Mouse (Mus musculus): ENCODE data around the gene Tpmt. TPM values are rescaled to one million over a fixed set of nuclear protein-coding genes. Genes with fewer than 3 reads are reported as not detected.

Tpmt gene
- polyA plus RNA-seq, 1 experiment from 2014 or later, result 15.9 TPM

DNA sequence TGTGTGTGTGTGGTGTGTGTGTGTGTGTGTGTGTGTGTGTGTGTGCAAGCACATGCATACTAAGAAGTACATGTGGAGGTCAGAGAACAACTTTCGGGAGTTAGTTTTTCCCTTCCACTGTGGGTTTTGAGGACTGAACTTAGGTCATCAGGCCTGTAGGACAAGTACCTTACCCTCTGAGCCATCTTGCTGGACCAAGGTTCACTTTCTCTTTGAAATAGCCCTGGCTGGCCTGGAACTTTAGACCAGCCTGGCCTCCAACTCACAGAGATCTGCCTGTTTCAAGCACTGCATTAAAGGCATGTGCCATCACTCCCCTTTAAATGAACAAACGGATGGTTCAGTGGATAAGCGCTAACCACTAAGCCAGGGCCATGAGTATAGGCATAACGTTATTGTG, 10.9 kb downstream of the Tpmt start:
- Histone ChIP-seq H3K4me2 (no peak overlapping the region), H3K9ac (ENCODE audit: low read depth, low read length) (no peak overlapping the region), H3K4me1 (replicated peaks; ENCODE audit: control insufficient read depth, insufficient read depth, low read length) (no peaks in the 10 kb centered on the region), H3K27ac (ENCODE audit: low read depth, low read length) (no peak overlapping the region), H3K9me3 (ENCODE audit: control insufficient read depth, low read length) (no peaks in the 10 kb centered on the region), H3K36me3 (ENCODE audit: control insufficient read depth, insufficient read depth, low read length) (no peaks in the 10 kb centered on the region), H3K4me3 (ENCODE audit: low read depth, low read length) (no peak overlapping the region), H3K27me3 (replicated peaks; ENCODE audit: control insufficient read depth, insufficient read depth, low read length) (no peaks in the 10 kb centered on the region)
- WGBS, result 86% methylated on average over 4 of the region's 4 CpGs
- no peak for ATAC-seq (replicated peaks; ENCODE audit: low FRiP score)
- no peak for DNase-seq (ENCODE audit: low spot score)

DNA sequence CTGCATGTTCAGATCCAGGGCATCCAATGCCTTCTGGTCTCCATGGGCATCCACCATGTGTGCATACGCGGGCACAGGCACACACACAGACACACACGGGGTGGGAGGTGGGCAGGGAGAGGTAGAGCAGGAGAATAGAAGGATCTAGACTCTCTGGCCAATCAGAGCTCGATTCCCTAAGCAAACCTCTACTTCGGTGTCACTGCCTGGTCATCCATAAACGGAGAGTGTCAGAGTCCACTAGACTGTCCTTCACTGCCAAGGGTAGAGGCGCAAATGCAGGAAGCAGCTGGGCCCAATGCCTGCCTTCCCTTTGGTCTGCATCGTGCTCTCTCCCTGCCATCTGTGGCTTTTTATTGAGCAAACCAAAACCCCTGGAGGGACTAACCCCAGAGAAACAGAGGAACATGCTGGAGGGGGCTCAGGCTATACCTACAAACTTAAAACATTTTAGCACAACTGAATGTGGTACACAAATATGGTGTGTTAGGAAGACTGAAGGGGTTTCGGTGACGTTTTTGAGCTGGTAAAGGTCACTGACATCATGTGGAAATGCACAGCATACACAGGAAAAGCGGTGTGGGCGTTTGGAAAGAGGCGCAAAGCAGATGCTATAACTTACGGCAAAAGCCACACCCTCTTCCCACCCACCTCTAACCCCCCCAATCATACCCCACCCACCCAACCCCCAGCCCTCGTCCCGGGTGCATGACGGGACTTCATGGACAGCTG, 14.0 kb downstream of the Tpmt start:
- ATAC-seq (replicated peaks; ENCODE audit: low FRiP score), result no peak
- WGBS, result 82% methylated on average over 17 of the region's 17 CpGs
- no peak overlapping the region for H3K9ac ChIP-seq (ENCODE audit: low read depth, low read length)

DNA sequence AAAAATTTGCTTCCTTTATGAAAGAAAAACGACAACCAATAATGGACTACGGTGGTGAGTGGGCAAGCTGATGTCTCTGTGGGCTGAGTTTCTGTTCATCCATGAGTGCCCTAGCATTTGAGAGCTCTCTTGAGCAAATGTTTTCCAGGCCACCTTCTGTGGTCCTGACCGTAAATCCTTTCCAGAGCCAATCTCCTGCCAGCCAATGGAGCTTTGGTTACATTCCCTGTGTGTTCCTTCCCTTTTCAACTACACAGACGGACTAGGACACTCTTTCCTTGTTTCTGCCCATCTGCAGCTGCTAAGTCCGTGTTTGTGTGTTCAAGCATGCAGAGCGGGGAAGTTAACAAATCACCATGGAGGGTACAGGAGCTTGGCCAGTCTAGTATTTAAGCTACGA, 23.7 kb downstream of the Tpmt start:
- no peaks in the 10 kb centered on the region for H3K4me1 ChIP-seq (replicated peaks; ENCODE audit: control insufficient read depth, insufficient read depth, low read length)
- no peaks in the 10 kb centered on the region for H3K9me3 ChIP-seq (ENCODE audit: control insufficient read depth, low read length)
- no peak overlapping the region for H3K4me2 ChIP-seq
- ATAC-seq (replicated peaks; ENCODE audit: low FRiP score) (no peak), DNase-seq (ENCODE audit: low spot score) (no peak)
- WGBS, result 81% methylated on average over 7 of the region's 7 CpGs
- no peaks in the 10 kb centered on the region for H3K36me3 ChIP-seq (ENCODE audit: control insufficient read depth, insufficient read depth, low read length)
- H3K4me3 ChIP-seq (ENCODE audit: low read depth, low read length), result no peak overlapping the region
- H3K27ac ChIP-seq (ENCODE audit: low read depth, low read length), result no peak overlapping the region
- no peak overlapping the region for H3K9ac ChIP-seq (ENCODE audit: low read depth, low read length)
- no peaks in the 10 kb centered on the region for H3K27me3 ChIP-seq (replicated peaks; ENCODE audit: control insufficient read depth, insufficient read depth, low read length)

More for the DNA sequence above, 14.0 kb downstream of the Tpmt start:
- H3K27me3 ChIP-seq (replicated peaks; ENCODE audit: control insufficient read depth, insufficient read depth, low read length), result no peaks in the 10 kb centered on the region
- no peaks in the 10 kb centered on the region for H3K4me1 ChIP-seq (replicated peaks; ENCODE audit: control insufficient read depth, insufficient read depth, low read length)
- no peaks in the 10 kb centered on the region for H3K9me3 ChIP-seq (ENCODE audit: control insufficient read depth, low read length)
- no peak overlapping the region for H3K4me3 ChIP-seq (ENCODE audit: low read depth, low read length)
- DNase-seq (ENCODE audit: low spot score), result no peak
- no peak overlapping the region for H3K27ac ChIP-seq (ENCODE audit: low read depth, low read length)
- no peaks in the 10 kb centered on the region for H3K36me3 ChIP-seq (ENCODE audit: control insufficient read depth, insufficient read depth, low read length)
- H3K4me2 ChIP-seq, result no peak overlapping the region

DNA sequence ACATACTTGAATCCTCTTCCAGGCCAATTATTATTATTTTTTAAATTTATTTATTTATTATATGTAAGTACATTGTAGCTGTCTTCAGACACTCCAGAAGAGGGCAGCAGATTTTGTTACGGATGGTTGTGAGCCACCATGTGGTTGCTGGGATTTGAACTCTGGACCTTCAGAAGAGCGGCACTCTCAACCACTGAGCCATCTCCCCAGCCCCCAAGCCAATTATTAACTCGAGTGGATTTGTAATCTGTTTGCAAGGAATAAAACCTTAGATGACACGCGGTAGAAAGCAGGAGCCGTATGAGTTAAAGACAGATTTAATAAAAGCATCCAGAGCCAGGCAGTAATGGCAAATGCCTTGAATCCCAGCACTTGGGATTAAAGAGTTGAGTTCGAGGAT, 24.8 kb downstream of the Tpmt start:
- DNase-seq (ENCODE audit: low spot score), result no peak
- no peak for ATAC-seq (replicated peaks; ENCODE audit: low FRiP score)
- no peak overlapping the region for H3K9ac ChIP-seq (ENCODE audit: low read depth, low read length)
- H3K4me3 ChIP-seq (ENCODE audit: low read depth, low read length), result no peak overlapping the region
- H3K9me3 ChIP-seq (ENCODE audit: control insufficient read depth, low read length), result no peaks in the 10 kb centered on the region
- H3K4me2 ChIP-seq, result no peak overlapping the region
- no peak overlapping the region for H3K27ac ChIP-seq (ENCODE audit: low read depth, low read length)
- no peaks in the 10 kb centered on the region for H3K36me3 ChIP-seq (ENCODE audit: control insufficient read depth, insufficient read depth, low read length)
- WGBS, result 75% methylated on average over 7 of the region's 7 CpGs
- no peaks in the 10 kb centered on the region for H3K4me1 ChIP-seq (replicated peaks; ENCODE audit: control insufficient read depth, insufficient read depth, low read length)
- H3K27me3 ChIP-seq (replicated peaks; ENCODE audit: control insufficient read depth, insufficient read depth, low read length), result no peaks in the 10 kb centered on the region

DNA sequence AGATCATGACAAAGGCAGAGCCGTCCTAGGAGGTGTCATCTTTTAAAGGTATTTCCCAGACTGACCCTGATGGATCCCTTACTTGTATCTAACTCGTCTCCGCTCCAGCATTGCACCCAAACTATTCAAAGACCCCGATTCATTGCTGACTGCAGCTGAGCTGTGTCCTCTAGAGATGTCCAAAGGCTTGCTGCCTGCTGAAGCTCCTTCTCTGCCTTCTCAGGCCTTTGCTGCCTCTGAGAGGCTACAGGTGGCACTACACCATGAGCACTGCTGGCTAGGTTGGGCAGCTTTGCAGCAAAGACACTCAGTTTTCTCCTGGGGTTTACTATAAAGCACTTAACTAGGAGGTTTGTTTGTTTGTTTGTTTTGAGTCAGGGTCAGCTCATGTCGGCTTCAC, 27.3 kb downstream of the Tpmt start:
- ATAC-seq (replicated peaks; ENCODE audit: low FRiP score), result peak; percentile 56; the same call in 1 of the 2 replicates
- WGBS, result 47% methylated on average over 5 of the region's 5 CpGs

DNA sequence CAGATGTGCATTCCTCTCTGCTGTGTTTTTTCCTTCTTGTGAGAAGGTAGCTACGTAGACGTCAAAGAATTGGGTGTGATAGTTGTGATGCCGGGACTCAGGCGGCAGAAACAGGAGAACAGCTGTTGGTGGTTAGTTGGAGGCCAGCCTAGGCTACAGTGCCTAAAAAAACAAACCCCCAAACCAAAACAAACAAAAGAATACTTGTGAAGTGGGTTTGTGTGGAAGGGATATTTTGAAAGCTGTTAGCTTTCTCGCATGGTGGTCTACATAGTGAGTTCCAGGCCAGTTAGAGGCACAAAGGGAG, 29.4 kb downstream of the Tpmt start:
- 84% methylated on average over 5 of the region's 5 CpGs for WGBS
- DNase-seq (ENCODE audit: low spot score), result no peak

More for the DNA sequence above, 27.3 kb downstream of the Tpmt start:
- Histone ChIP-seq H3K4me2 (no peak overlapping the region), H3K4me1 (replicated peaks; ENCODE audit: control insufficient read depth, insufficient read depth, low read length) (peaks cover 4% of the 10 kb centered on the region; the same call in 1 of the 2 replicates), H3K4me3 (ENCODE audit: low read depth, low read length) (no peak overlapping the region), H3K9me3 (ENCODE audit: control insufficient read depth, low read length) (no peaks in the 10 kb centered on the region), H3K27ac (ENCODE audit: low read depth, low read length) (no peak overlapping the region), H3K36me3 (ENCODE audit: control insufficient read depth, insufficient read depth, low read length) (no peaks in the 10 kb centered on the region), H3K27me3 (replicated peaks; ENCODE audit: control insufficient read depth, insufficient read depth, low read length) (peaks cover 8% of the 10 kb centered on the region), H3K9ac (ENCODE audit: low read depth, low read length) (no peak overlapping the region)
- DNase-seq (ENCODE audit: low spot score), result no peak

DNA sequence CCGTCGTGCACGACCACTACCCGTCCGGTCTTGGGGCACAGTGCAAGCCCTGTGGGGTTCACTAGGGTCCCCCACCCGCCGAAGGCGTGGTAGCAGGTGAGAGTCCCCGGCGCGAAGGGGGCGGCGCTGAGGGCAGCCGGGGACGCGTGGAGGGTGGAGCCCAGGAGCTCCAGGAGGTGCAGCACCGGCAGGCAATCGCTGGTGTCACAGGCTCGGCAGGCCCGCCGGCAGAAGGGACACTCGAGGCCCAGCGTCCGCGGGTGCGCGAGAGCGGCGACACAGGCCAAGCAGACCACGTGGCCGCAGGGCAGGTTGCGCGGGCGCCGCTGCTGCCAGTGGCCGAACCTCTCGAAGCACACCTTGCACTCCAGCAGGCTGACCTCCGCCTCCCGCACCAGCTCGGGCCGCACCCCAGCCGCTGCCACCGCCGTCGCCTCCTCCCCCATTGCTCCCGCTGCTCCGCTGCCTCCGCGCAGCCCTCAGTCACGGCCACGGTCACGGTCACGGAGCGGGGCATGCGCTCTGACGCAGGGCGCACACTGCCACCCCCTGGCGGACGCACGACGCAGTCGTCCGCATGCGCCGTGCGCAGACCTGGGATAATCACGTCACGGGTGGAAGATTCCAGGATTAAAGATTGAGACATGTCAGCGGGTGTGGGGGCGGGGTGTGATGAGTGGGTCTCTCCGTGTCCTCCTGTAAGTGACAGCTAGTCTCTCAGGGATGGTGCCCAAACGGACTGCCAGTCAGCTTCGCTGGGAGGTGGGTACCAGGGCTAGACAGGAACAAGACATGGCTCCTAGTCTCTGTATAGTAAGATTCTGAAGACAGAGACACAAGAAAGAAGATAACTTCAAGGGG, 30.0 kb downstream of the Tpmt start, which contains the start of gene Nhlrc1:
Gene Nhlrc1 (minus strand): TSS at position 517 of the 861 bp plus-strand sequence.
- peak; percentile 75 for ATAC-seq (replicated peaks; ENCODE audit: low FRiP score)
- no peaks in the 10 kb centered on the region for H3K9me3 ChIP-seq (ENCODE audit: control insufficient read depth, low read length)
- peak within 1 kb of the TSS; percentile 99 for H3K4me2 ChIP-seq
- no peak within 1 kb of the TSS for H3K27ac ChIP-seq (ENCODE audit: low read depth, low read length)
- peaks cover 4% of the 10 kb centered on the region; the same call in 1 of the 2 replicates for H3K4me1 ChIP-seq (replicated peaks; ENCODE audit: control insufficient read depth, insufficient read depth, low read length)
- peak within 1 kb of the TSS; percentile 67 for H3K4me3 ChIP-seq (ENCODE audit: low read depth, low read length)
- WGBS, result 4% methylated on average over 70 of the region's 73 CpGs
- peak within 1 kb of the TSS; percentile 69 for H3K9ac ChIP-seq (ENCODE audit: low read depth, low read length)
- H3K36me3 ChIP-seq (ENCODE audit: control insufficient read depth, insufficient read depth, low read length), result no peaks in the 10 kb centered on the region; the same call in 1 of the 2 replicates
- DNase-seq (ENCODE audit: low spot score), result peak; percentile 75
- H3K27me3 ChIP-seq (replicated peaks; ENCODE audit: control insufficient read depth, insufficient read depth, low read length), result peaks cover 8% of the 10 kb centered on the region

More for the DNA sequence above, 29.4 kb downstream of the Tpmt start:
- ATAC-seq (replicated peaks; ENCODE audit: low FRiP score), result no peak
- Histone ChIP-seq H3K9ac (ENCODE audit: low read depth, low read length) (no peak overlapping the region), H3K36me3 (ENCODE audit: control insufficient read depth, insufficient read depth, low read length) (no peaks in the 10 kb centered on the region), H3K4me1 (replicated peaks; ENCODE audit: control insufficient read depth, insufficient read depth, low read length) (peaks cover 4% of the 10 kb centered on the region; the same call in 1 of the 2 replicates), H3K4me2 (peak overlapping the region; percentile 99), H3K4me3 (ENCODE audit: low read depth, low read length) (no peak overlapping the region), H3K27ac (ENCODE audit: low read depth, low read length) (no peak overlapping the region), H3K27me3 (replicated peaks; ENCODE audit: control insufficient read depth, insufficient read depth, low read length) (peaks cover 8% of the 10 kb centered on the region), H3K9me3 (ENCODE audit: control insufficient read depth, low read length) (no peaks in the 10 kb centered on the region)

DNA sequence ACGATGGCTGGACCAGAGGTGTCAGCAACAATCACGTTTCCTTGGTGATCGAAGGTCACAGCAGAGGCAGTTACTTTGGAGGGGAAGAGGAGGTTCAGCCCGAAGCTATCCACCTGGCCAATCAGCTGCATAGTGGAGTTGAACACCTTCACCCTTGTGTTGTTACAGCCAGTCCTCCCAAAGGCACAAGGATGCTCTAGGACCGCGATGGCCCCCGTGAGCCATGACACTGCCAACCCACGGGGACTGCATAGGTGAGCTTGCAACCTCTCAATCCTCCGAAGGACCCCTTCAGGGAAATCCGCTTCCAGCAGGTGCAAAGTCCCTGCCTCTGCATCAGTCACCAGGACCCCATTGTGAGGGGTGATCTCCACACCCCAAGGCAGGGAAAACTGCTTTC, 30.8 kb downstream of the Tpmt start:
- Histone ChIP-seq H3K4me3 (ENCODE audit: low read depth, low read length) (peak overlapping the region; percentile 67), H3K4me2 (peak overlapping the region; percentile 99), H3K36me3 (ENCODE audit: control insufficient read depth, insufficient read depth, low read length) (no peaks in the 10 kb centered on the region; the same call in 1 of the 2 replicates), H3K27me3 (replicated peaks; ENCODE audit: control insufficient read depth, insufficient read depth, low read length) (peaks cover 8% of the 10 kb centered on the region), H3K4me1 (replicated peaks; ENCODE audit: control insufficient read depth, insufficient read depth, low read length) (peaks cover 4% of the 10 kb centered on the region; the same call in 1 of the 2 replicates), H3K9ac (ENCODE audit: low read depth, low read length) (no peak overlapping the region), H3K27ac (ENCODE audit: low read depth, low read length) (no peak overlapping the region), H3K9me3 (ENCODE audit: control insufficient read depth, low read length) (no peaks in the 10 kb centered on the region)
- 50% methylated on average over 10 of the region's 10 CpGs for WGBS
- ATAC-seq (replicated peaks; ENCODE audit: low FRiP score), result 0 out of 2 replicates have a peak, but pooled peaks have one; percentile 6
- DNase-seq (ENCODE audit: low spot score), result no peak
